Mouse (Mus musculus): ENCODE measurements around the gene Taz. TPM values are rescaled to one million over a fixed set of nuclear protein-coding genes. Genes with fewer than 3 reads are reported as not detected.

The Taz gene
- total and polyA plus RNA-seq, 2 experiments from 2014 or later, result 60.9 to 69.3 TPM

- H3K27ac ChIP-seq (ENCODE audit: low read depth), result no peak overlapping the region
- peak overlapping the region; percentile 61; the same call in 1 of the 2 replicates for H3K9ac ChIP-seq (replicated peaks; ENCODE audit: low read depth, low read length)
- TF ChIP-seq EP300 (IDR thresholded peaks at IDR 0.05; ENCODE audit: low read depth) (no peak), CTCF (IDR thresholded peaks at IDR 0.05; ENCODE audit: low read depth) (no peak)
- H3K9me3 ChIP-seq (replicated peaks; ENCODE audit: control insufficient read depth, low read length), result no peaks in the 10 kb centered on the region
- H3K4me3 ChIP-seq (ENCODE audit: low read depth, low read length), result peak overlapping the region; percentile 50
- WGBS, result 27% methylated on average over 10 of the region's 10 CpGs
- no peaks in the 10 kb centered on the region; the same call in 1 of the 2 replicates for H3K4me1 ChIP-seq (ENCODE audit: control insufficient read depth, insufficient read depth)
- ATAC-seq (ENCODE audit: insufficient read depth, low read depth) (no peak), DNase-seq (ENCODE audit: low spot score) (no peak)
- H3K36me3 ChIP-seq (replicated peaks; ENCODE audit: control insufficient read depth, insufficient read depth, low read length), result no peaks in the 10 kb centered on the region
- peak overlapping the region; percentile 75 for H3K4me2 ChIP-seq (ENCODE audit: low read depth, low read length)
- H3K27me3 ChIP-seq (ENCODE audit: control insufficient read depth, insufficient read depth, low read length), result no peaks in the 10 kb centered on the region
Measured at GRCm38 (mm10) chrX:74329215-74329671, 47.5 kb downstream of the Taz start.

- no peak for DNase-seq (ENCODE audit: low spot score)
- no peak for ATAC-seq (ENCODE audit: insufficient read depth, low read depth)
- no peaks in the 10 kb centered on the region for H3K36me3 ChIP-seq (replicated peaks; ENCODE audit: control insufficient read depth, insufficient read depth, low read length)
- peak overlapping the region; percentile 75; the same call in 1 of the 2 replicates for H3K4me2 ChIP-seq (ENCODE audit: low read depth, low read length)
- no peak overlapping the region for H3K4me3 ChIP-seq (ENCODE audit: low read depth, low read length)
- no peak overlapping the region for H3K27ac ChIP-seq (ENCODE audit: low read depth)
- WGBS, result 22% methylated on average over 2 of the region's 2 CpGs
- H3K9ac ChIP-seq (replicated peaks; ENCODE audit: low read depth, low read length), result no peak overlapping the region
- H3K27me3 ChIP-seq (ENCODE audit: control insufficient read depth, insufficient read depth, low read length), result no peaks in the 10 kb centered on the region
- H3K4me1 ChIP-seq (ENCODE audit: control insufficient read depth, insufficient read depth), result no peaks in the 10 kb centered on the region; the same call in 1 of the 2 replicates
- no peak for TF ChIP-seq EP300 (IDR thresholded peaks at IDR 0.05; ENCODE audit: low read depth)
- no peak for TF ChIP-seq CTCF (IDR thresholded peaks at IDR 0.05; ENCODE audit: low read depth)
- no peaks in the 10 kb centered on the region for H3K9me3 ChIP-seq (replicated peaks; ENCODE audit: control insufficient read depth, low read length)
Measured at GRCm38 (mm10) chrX:74330166-74330930, 48.6 kb downstream of the Taz start.

Small RNA genes within 50 kb of the gene (microRNA-seq; reads per million reads assigned to microRNA genes)
- gene Mir7091, result not detected
- 0.71 reads per million for gene Mir7092

Other genes starting within 250 kb of the Taz start
- gene Opn1mw, start 154.4 kb upstream of the Taz start, total RNA-seq (2014; rRNA removed; ENCODE audit: low replicate concordance), result not detected in 2 replicates
- gene Opn1mw, start 154.4 kb upstream of the Taz start, polyA plus RNA-seq (2015; fragmentation: Nextera tagmentation; extraction: Ambion mirVana), result not detected in 2 replicates
- gene Mecp2, start 146.5 kb upstream of the Taz start, total RNA-seq (2014; rRNA removed; ENCODE audit: low replicate concordance), result 15.6 and 43.8 TPM in 2 replicates
- 10.8 and 12.1 TPM in 2 replicates for gene Mecp2, start 146.5 kb upstream of the Taz start, polyA plus RNA-seq (2015; fragmentation: Nextera tagmentation; extraction: Ambion mirVana)
- gene Tex28, start 114.1 kb upstream of the Taz start, total RNA-seq (2014; rRNA removed; ENCODE audit: low replicate concordance), result not detected in 2 replicates
- gene Tex28, start 114.1 kb upstream of the Taz start, polyA plus RNA-seq (2015; fragmentation: Nextera tagmentation; extraction: Ambion mirVana), result not detected in 2 replicates
- gene Tktl1, start 104.7 kb upstream of the Taz start, total RNA-seq (2014; rRNA removed; ENCODE audit: low replicate concordance), result not detected in 2 replicates
- gene Tktl1, start 104.7 kb upstream of the Taz start, polyA plus RNA-seq (2015; fragmentation: Nextera tagmentation; extraction: Ambion mirVana), result not detected in 2 replicates
- 374 and 672 TPM in 2 replicates for gene Flna, start 32.1 kb upstream of the Taz start, total RNA-seq (2014; rRNA removed; ENCODE audit: low replicate concordance)
- gene Flna, start 32.1 kb upstream of the Taz start, polyA plus RNA-seq (2015; fragmentation: Nextera tagmentation; extraction: Ambion mirVana), result 58.0 and 67.4 TPM in 2 replicates
- 34.4 and 73.4 TPM in 2 replicates for gene Emd, start 27.2 kb upstream of the Taz start, total RNA-seq (2014; rRNA removed; ENCODE audit: low replicate concordance)
- 13.1 and 13.2 TPM in 2 replicates for gene Emd, start 27.2 kb upstream of the Taz start, polyA plus RNA-seq (2015; fragmentation: Nextera tagmentation; extraction: Ambion mirVana)
- 2,015 and 2,184 TPM in 2 replicates for gene Rpl10, start 11.1 kb upstream of the Taz start, total RNA-seq (2014; rRNA removed; ENCODE audit: low replicate concordance)
- 410 and 447 TPM in 2 replicates for gene Rpl10, start 11.1 kb upstream of the Taz start, polyA plus RNA-seq (2015; fragmentation: Nextera tagmentation; extraction: Ambion mirVana)
- gene Dnase1l1, start 425 bp downstream of the Taz start, total RNA-seq (2014; rRNA removed; ENCODE audit: low replicate concordance), result 11.7 and 26.5 TPM in 2 replicates
- gene Dnase1l1, start 425 bp downstream of the Taz start, polyA plus RNA-seq (2015; fragmentation: Nextera tagmentation; extraction: Ambion mirVana), result 14.5 and 15.8 TPM in 2 replicates
- gene Atp6ap1, start 15.2 kb downstream of the Taz start, total RNA-seq (2014; rRNA removed; ENCODE audit: low replicate concordance), result 114 and 125 TPM in 2 replicates
- 92.3 and 92.8 TPM in 2 replicates for gene Atp6ap1, start 15.2 kb downstream of the Taz start, polyA plus RNA-seq (2015; fragmentation: Nextera tagmentation; extraction: Ambion mirVana)
- gene Gdi1, start 23.1 kb downstream of the Taz start, total RNA-seq (2014; rRNA removed; ENCODE audit: low replicate concordance), result 62.1 and 81.6 TPM in 2 replicates
- 72.1 and 75.5 TPM in 2 replicates for gene Gdi1, start 23.1 kb downstream of the Taz start, polyA plus RNA-seq (2015; fragmentation: Nextera tagmentation; extraction: Ambion mirVana)
- gene Fam50a, start 31.1 kb downstream of the Taz start, total RNA-seq (2014; rRNA removed; ENCODE audit: low replicate concordance), result 2.4 and 9.8 TPM in 2 replicates
- 40.3 and 41.3 TPM in 2 replicates for gene Fam50a, start 31.1 kb downstream of the Taz start, polyA plus RNA-seq (2015; fragmentation: Nextera tagmentation; extraction: Ambion mirVana)
- gene Plxna3, start 47.2 kb downstream of the Taz start, total RNA-seq (2014; rRNA removed; ENCODE audit: low replicate concordance), result 12.9 and 15.9 TPM in 2 replicates
- gene Plxna3, start 47.2 kb downstream of the Taz start, polyA plus RNA-seq (2015; fragmentation: Nextera tagmentation; extraction: Ambion mirVana), result 0.59 TPM in 2 replicates
- 61.1 and 76.7 TPM in 2 replicates for gene Lage3, start 71.7 kb downstream of the Taz start, total RNA-seq (2014; rRNA removed; ENCODE audit: low replicate concordance)
- 83.9 and 94.9 TPM in 2 replicates for gene Lage3, start 71.7 kb downstream of the Taz start, polyA plus RNA-seq (2015; fragmentation: Nextera tagmentation; extraction: Ambion mirVana)
- gene Ubl4a, start 91.3 kb downstream of the Taz start, total RNA-seq (2014; rRNA removed; ENCODE audit: low replicate concordance), result 44.2 and 58.2 TPM in 2 replicates
- gene Ubl4a, start 91.3 kb downstream of the Taz start, polyA plus RNA-seq (2015; fragmentation: Nextera tagmentation; extraction: Ambion mirVana), result 49.8 and 50.8 TPM in 2 replicates
- 9.1 and 17.2 TPM in 2 replicates for gene Slc10a3, start 91.4 kb downstream of the Taz start, total RNA-seq (2014; rRNA removed; ENCODE audit: low replicate concordance)
- 9.4 and 10.3 TPM in 2 replicates for gene Slc10a3, start 91.4 kb downstream of the Taz start, polyA plus RNA-seq (2015; fragmentation: Nextera tagmentation; extraction: Ambion mirVana)
- gene Fam3a, start 111.4 kb downstream of the Taz start, total RNA-seq (2014; rRNA removed; ENCODE audit: low replicate concordance), result 32.7 and 41.1 TPM in 2 replicates
- 26.8 and 26.9 TPM in 2 replicates for gene Fam3a, start 111.4 kb downstream of the Taz start, polyA plus RNA-seq (2015; fragmentation: Nextera tagmentation; extraction: Ambion mirVana)
- 27.0 and 34.7 TPM in 2 replicates for gene Ikbkg, start 111.4 kb downstream of the Taz start, total RNA-seq (2014; rRNA removed; ENCODE audit: low replicate concordance)
- gene Ikbkg, start 111.4 kb downstream of the Taz start, polyA plus RNA-seq (2015; fragmentation: Nextera tagmentation; extraction: Ambion mirVana), result 17.4 and 18.1 TPM in 2 replicates
- gene G6pdx, start 147.3 kb downstream of the Taz start, total RNA-seq (2014; rRNA removed; ENCODE audit: low replicate concordance), result 11.0 and 13.8 TPM in 2 replicates
- 8.0 and 8.5 TPM in 2 replicates for gene G6pdx, start 147.3 kb downstream of the Taz start, polyA plus RNA-seq (2015; fragmentation: Nextera tagmentation; extraction: Ambion mirVana)
- gene Gm6880, start 199.5 kb downstream of the Taz start, total RNA-seq (2014; rRNA removed; ENCODE audit: low replicate concordance), result not detected in 2 replicates
- gene Gm6880, start 199.5 kb downstream of the Taz start, polyA plus RNA-seq (2015; fragmentation: Nextera tagmentation; extraction: Ambion mirVana), result not detected in 2 replicates

All from heart, postnatal 0 days (tissue).